Mouse (Mus musculus): ENCODE measurements around the gene Ndufa12. TPM values are rescaled to one million over a fixed set of nuclear protein-coding genes. Genes with fewer than 3 reads are reported as not detected.

Ndufa12 gene
- polyA plus RNA-seq, 1 experiment from 2014 or later = 132 TPM

DNA sequence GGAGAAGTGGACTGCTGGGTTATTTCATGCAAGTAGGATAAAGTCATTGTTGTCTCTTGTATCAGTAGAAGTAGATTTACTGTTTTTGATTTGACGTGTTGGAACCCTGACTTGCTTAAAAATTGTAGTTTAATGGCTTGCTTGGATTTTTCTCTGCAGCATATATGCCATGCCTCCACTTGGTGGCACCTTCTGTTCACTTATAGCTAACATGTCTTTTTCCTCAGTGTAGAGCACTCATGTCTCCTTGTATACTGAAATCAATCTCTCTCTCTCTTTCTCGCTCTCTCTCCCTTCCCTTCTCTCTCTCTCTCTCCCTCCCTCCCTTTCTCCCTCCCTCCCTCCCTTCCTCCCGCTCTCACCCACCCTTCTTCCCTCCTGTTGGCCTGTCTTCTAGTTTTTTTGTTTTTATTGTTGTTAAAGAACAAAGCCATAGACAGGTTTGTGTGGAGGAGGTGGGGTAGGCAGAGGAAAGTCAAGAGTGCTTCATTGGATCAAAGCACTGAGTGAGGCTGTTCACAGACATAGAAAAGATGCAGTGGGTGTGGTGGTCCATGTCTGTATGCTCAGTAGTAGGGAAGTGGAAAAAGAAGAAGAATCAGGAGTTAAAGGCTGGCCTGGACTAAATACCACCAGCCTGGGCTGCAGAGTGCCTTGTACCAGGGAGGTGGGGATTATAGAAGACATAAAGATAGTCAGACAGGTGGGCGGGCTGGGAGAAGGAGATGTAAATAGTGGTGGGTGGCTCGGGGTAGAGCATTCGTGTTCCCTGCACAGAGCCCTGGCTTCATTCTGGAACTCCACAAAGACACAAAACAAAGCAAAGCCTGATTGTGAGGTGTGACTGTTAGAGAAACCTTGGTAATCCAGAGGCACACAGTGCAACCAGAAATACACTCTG lies 12.4 kb downstream of the Ndufa12 start:
- no peak for ATAC-seq (ENCODE audit: low read depth)
- Histone ChIP-seq H3K4me2 (ENCODE audit: low read depth, low read length) (no peak overlapping the region), H3K27me3 (ENCODE audit: control insufficient read depth, insufficient read depth, low read depth, low read length) (no peaks in the 10 kb centered on the region), H3K27ac (ENCODE audit: low read length) (no peak overlapping the region), H3K9me3 (replicated peaks; ENCODE audit: control insufficient read depth, low read length) (no peaks in the 10 kb centered on the region), H3K36me3 (ENCODE audit: control insufficient read depth, insufficient read depth) (no peaks in the 10 kb centered on the region; the same call in 1 of the 2 replicates), H3K9ac (ENCODE audit: low read depth, low read length) (no peak overlapping the region), H3K4me1 (ENCODE audit: control insufficient read depth, low read depth, low read length) (no peaks in the 10 kb centered on the region), H3K4me3 (ENCODE audit: low read depth, low read length) (no peak overlapping the region)
- WGBS (ENCODE audit: insufficient replicate concordance) = 65% methylated on average over 6 of the region's 6 CpGs

DNA sequence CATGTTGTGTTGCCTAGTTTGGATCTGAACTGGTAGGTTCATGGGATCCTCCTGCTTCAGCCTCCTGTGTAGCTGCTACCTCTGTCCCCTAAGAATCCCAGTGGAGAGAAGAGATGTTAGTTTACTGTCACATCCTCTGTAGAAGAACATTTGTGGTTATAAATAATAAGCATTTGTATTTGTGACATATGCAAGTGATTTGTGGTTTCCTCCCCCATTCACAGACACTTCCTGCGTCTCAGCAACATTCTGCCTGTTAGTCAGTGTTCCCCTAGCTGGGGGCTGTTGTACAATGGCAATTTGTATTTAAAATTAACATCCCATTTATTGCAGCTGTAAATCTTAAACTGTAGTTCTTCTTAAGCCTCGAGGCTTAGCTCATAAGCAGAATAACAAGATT lies 13.2 kb downstream of the Ndufa12 start:
- Histone ChIP-seq H3K36me3 (ENCODE audit: control insufficient read depth, insufficient read depth) (no peaks in the 10 kb centered on the region; the same call in 1 of the 2 replicates), H3K9ac (ENCODE audit: low read depth, low read length) (no peak overlapping the region), H3K4me1 (ENCODE audit: control insufficient read depth, low read depth, low read length) (no peaks in the 10 kb centered on the region), H3K9me3 (replicated peaks; ENCODE audit: control insufficient read depth, low read length) (no peaks in the 10 kb centered on the region), H3K4me3 (ENCODE audit: low read depth, low read length) (no peak overlapping the region), H3K4me2 (ENCODE audit: low read depth, low read length) (no peak overlapping the region), H3K27me3 (ENCODE audit: control insufficient read depth, insufficient read depth, low read depth, low read length) (no peaks in the 10 kb centered on the region), H3K27ac (ENCODE audit: low read length) (no peak overlapping the region)
- no peak for ATAC-seq (ENCODE audit: low read depth)
- WGBS (ENCODE audit: insufficient replicate concordance) = 26% methylated on average over 2 of the region's 2 CpGs

DNA sequence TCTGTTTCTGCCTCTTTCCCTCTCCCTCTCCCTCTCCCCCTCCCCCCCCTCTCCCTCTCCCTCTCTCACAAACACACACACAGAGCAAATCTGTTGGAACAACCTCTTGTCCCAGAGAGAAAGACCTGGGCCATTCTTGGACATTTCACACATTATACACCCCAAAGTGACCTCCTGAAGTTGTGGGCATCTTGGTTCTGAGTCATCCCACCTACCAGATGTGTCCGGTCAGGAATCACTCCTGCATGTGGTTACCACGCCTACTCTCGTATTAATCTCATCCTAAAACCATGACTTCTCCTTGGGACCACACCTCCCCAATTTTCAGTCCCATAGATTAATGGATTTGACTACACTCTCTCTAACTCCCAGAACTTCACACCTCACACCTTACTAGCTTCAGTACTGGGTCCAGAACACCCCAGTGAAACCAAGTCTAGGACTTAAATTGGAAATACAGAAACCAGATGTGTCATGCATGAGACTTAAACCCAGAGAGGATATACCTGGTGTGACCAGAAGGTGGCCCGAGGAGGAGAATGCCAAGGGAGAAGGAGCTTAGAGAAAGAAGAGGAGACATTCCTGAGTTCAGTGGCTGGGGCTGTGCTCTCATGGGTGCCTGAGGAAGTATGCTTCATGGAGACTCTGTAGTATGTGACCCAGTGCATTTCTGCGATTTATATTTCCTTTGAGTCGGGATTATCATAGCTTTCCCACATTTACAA lies 26.7 kb downstream of the Ndufa12 start:
- Histone ChIP-seq H3K27ac (ENCODE audit: low read length) (no peak overlapping the region), H3K9me3 (replicated peaks; ENCODE audit: control insufficient read depth, low read length) (no peaks in the 10 kb centered on the region), H3K4me3 (ENCODE audit: low read depth, low read length) (no peak overlapping the region), H3K27me3 (ENCODE audit: control insufficient read depth, insufficient read depth, low read depth, low read length) (no peaks in the 10 kb centered on the region), H3K4me1 (ENCODE audit: control insufficient read depth, low read depth, low read length) (no peaks in the 10 kb centered on the region), H3K9ac (ENCODE audit: low read depth, low read length) (no peak overlapping the region), H3K4me2 (ENCODE audit: low read depth, low read length) (no peak overlapping the region), H3K36me3 (ENCODE audit: control insufficient read depth, insufficient read depth) (0 out of 2 replicates have a peak, but pooled peaks cover 2% of the 10 kb centered on the region)
- WGBS (ENCODE audit: insufficient replicate concordance) = 60% methylated on average over 6 of the region's 6 CpGs
- no peak for ATAC-seq (ENCODE audit: low read depth)

DNA sequence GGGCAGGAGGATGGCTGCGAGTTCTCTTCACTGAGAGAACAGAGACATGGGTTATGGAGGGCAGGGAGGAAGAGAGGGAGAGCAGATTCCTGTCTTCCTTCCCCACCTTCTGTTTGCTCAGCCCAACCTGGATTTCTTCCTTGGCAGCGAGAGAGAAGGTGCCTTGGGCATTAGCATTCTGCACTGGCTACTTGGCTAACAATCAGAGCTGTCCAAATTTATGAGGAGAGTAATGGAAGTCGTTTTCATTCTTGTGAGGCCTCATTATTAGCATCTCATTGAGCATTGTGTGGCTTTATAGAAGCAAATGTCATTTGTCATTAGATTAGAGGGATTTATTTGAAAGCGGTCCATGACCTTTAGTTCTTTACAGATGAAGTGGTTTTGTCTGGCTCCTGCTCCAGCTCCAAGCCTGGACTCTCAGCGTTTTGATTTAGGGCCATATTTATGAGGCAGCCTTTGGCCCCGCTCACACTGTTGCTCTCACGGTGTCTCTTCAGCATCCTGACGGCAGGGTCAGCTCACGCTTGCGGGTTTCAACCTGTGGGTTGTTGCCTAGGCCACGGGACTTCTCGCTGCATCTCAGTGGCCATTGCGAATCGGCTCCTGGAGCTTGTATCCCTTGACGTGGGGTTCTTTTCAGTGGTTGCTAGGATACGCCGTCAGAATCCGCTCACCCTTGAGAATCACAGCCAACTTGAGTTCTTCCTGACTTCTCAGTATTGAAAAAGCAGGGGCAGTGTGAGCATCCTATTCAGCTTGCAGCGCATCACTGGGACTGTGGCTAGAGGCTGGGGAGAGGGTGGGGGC lies 31.9 kb downstream of the Ndufa12 start:
- H3K27me3 ChIP-seq (ENCODE audit: control insufficient read depth, insufficient read depth, low read depth, low read length) = no peaks in the 10 kb centered on the region
- H3K36me3 ChIP-seq (ENCODE audit: control insufficient read depth, insufficient read depth) = no peaks in the 10 kb centered on the region
- H3K27ac ChIP-seq (ENCODE audit: low read length) = no peak overlapping the region
- H3K4me2 ChIP-seq (ENCODE audit: low read depth, low read length) = no peak overlapping the region
- no peaks in the 10 kb centered on the region for H3K9me3 ChIP-seq (replicated peaks; ENCODE audit: control insufficient read depth, low read length)
- no peak for ATAC-seq (ENCODE audit: low read depth)
- H3K4me3 ChIP-seq (ENCODE audit: low read depth, low read length) = no peak overlapping the region
- no peak overlapping the region for H3K9ac ChIP-seq (ENCODE audit: low read depth, low read length)
- WGBS (ENCODE audit: insufficient replicate concordance) = 70% methylated on average over 19 of the region's 19 CpGs
- H3K4me1 ChIP-seq (ENCODE audit: control insufficient read depth, low read depth, low read length) = no peaks in the 10 kb centered on the region

DNA sequence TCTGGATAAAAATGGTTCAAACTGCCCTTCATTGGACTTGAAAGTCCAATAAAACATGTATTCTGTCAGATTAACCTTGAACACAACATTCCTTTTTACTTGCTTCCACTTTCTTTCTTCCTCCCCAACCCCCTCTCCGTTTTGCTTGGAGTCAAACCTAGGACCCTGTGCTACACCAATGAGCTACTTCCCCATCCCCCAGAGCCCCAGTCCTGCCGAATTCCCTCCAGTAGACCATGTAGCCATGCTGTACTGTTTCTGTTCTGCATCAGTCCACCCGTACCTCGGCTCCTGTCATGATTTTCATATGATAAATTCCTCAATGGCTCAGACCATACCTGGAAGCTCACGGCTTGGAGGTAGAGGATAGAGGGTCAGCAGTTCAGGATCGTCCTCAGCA lies 32.5 kb downstream of the Ndufa12 start:
- Histone ChIP-seq H3K36me3 (ENCODE audit: control insufficient read depth, insufficient read depth) (no peaks in the 10 kb centered on the region), H3K27ac (ENCODE audit: low read length) (no peak overlapping the region), H3K4me1 (ENCODE audit: control insufficient read depth, low read depth, low read length) (no peaks in the 10 kb centered on the region), H3K4me2 (ENCODE audit: low read depth, low read length) (no peak overlapping the region), H3K4me3 (ENCODE audit: low read depth, low read length) (no peak overlapping the region), H3K9me3 (replicated peaks; ENCODE audit: control insufficient read depth, low read length) (no peaks in the 10 kb centered on the region), H3K9ac (ENCODE audit: low read depth, low read length) (no peak overlapping the region), H3K27me3 (ENCODE audit: control insufficient read depth, insufficient read depth, low read depth, low read length) (no peaks in the 10 kb centered on the region)
- ATAC-seq (ENCODE audit: low read depth) = no peak
- 58% methylated on average over 6 of the region's 6 CpGs for WGBS (ENCODE audit: insufficient replicate concordance)

DNA sequence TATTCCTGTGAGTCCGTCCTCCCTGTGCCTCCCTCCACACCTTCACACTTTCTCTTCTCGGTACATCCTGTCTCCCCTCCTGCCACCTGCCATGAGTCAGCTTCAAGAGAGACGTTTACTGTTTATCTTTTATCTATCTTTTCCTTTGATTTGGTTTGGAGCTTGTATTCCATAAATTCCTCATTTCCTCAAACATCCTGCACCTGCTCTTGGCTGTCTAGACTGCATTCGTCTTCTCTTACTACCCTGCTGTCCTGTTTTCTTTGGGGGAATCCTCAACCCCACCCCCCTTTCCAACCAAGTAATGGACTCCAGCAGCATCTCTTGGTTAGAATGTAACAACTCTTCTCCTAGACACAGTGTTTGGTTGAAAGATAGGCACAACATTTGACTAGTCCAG lies 36.7 kb downstream of the Ndufa12 start:
- Histone ChIP-seq H3K4me1 (ENCODE audit: control insufficient read depth, low read depth, low read length) (no peaks in the 10 kb centered on the region), H3K4me3 (ENCODE audit: low read depth, low read length) (no peak overlapping the region), H3K36me3 (ENCODE audit: control insufficient read depth, insufficient read depth) (no peaks in the 10 kb centered on the region), H3K9me3 (replicated peaks; ENCODE audit: control insufficient read depth, low read length) (no peaks in the 10 kb centered on the region), H3K27ac (ENCODE audit: low read length) (no peak overlapping the region), H3K4me2 (ENCODE audit: low read depth, low read length) (no peak overlapping the region), H3K9ac (ENCODE audit: low read depth, low read length) (no peak overlapping the region), H3K27me3 (ENCODE audit: control insufficient read depth, insufficient read depth, low read depth, low read length) (no peaks in the 10 kb centered on the region)
- ATAC-seq (ENCODE audit: low read depth) = no peak
- WGBS (ENCODE audit: insufficient replicate concordance) = 27% methylated on average over 4 of the region's 4 CpGs

DNA sequence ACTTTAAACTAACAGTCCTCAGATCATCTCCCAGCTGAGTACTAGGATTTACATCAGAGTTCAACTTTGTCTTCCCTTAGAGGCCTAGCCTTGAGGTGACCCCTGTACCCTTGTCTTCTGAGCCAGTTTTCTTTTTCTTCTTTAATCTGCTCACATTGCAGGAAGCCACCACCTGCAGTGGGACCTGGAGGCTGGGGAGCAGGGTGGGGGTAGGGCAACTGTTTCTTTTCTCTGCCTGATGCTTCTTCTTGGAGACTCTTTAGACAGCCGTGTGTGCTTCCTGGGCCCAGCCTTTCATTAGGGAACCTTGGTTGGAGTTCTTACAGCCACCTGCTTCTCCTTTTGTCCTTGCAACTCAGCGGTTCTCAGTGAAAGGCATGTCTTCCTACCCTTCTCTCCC lies 42.8 kb downstream of the Ndufa12 start:
- Histone ChIP-seq H3K4me3 (ENCODE audit: low read depth, low read length) (no peak overlapping the region), H3K36me3 (ENCODE audit: control insufficient read depth, insufficient read depth) (no peaks in the 10 kb centered on the region), H3K27me3 (ENCODE audit: control insufficient read depth, insufficient read depth, low read depth, low read length) (no peaks in the 10 kb centered on the region), H3K4me1 (ENCODE audit: control insufficient read depth, low read depth, low read length) (no peaks in the 10 kb centered on the region), H3K4me2 (ENCODE audit: low read depth, low read length) (no peak overlapping the region), H3K27ac (ENCODE audit: low read length) (no peak overlapping the region), H3K9me3 (replicated peaks; ENCODE audit: control insufficient read depth, low read length) (no peaks in the 10 kb centered on the region), H3K9ac (ENCODE audit: low read depth, low read length) (no peak overlapping the region)
- 65% methylated on average over 2 of the region's 2 CpGs for WGBS (ENCODE audit: insufficient replicate concordance)
- ATAC-seq (ENCODE audit: low read depth) = no peak

DNA sequence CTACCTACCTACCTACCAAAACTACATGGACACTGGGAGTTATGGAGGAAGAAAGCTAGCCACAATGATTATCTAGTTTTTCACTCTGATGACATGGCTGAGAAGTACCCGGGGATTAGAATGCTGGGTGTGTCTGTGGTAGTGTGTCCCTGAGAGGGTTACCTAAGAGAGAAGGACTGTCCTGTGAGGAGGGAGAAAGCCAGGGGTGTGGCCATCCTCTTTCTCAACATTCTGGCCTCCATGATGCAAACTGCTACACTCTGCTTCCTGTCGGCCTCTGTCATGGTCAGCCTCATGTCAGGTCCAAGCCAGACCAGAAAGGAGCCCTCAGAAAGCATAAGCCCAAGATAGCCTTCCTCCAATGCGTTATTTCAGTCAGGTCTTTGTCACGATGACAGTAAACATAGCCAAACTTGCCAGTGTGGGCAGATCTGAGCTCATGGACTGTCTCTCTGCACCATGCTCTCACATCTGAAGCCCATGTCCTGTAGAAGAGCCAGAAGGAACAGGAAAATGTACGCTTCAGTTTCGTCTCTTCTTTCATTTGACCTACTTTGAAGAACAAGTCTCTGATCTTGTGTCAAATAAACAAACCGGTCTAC lies 49.3 kb downstream of the Ndufa12 start:
- WGBS (ENCODE audit: insufficient replicate concordance) = 69% methylated on average over 7 of the region's 7 CpGs
- no peak for ATAC-seq (ENCODE audit: low read depth)

More for the DNA sequence above, 49.3 kb downstream of the Ndufa12 start:
- Histone ChIP-seq H3K36me3 (ENCODE audit: control insufficient read depth, insufficient read depth) (no peaks in the 10 kb centered on the region), H3K4me3 (ENCODE audit: low read depth, low read length) (no peak overlapping the region), H3K9me3 (replicated peaks; ENCODE audit: control insufficient read depth, low read length) (no peaks in the 10 kb centered on the region), H3K27ac (ENCODE audit: low read length) (no peak overlapping the region), H3K4me2 (ENCODE audit: low read depth, low read length) (no peak overlapping the region), H3K4me1 (ENCODE audit: control insufficient read depth, low read depth, low read length) (peaks cover 16% of the 10 kb centered on the region), H3K27me3 (ENCODE audit: control insufficient read depth, insufficient read depth, low read depth, low read length) (no peaks in the 10 kb centered on the region), H3K9ac (ENCODE audit: low read depth, low read length) (no peak overlapping the region)
